Mouse (Mus musculus) forebrain, embryonic 10.5 days (tissue): ENCODE measurements around the gene Herc4. TPM values are rescaled to one million over a fixed set of nuclear protein-coding genes. Genes with fewer than 3 reads are reported as not detected.

ENCODE experiments used
- DNase-seq: peaks from one replicate; pipeline ENCODE4 v3.0.0-alpha.2; 2017; ENCODE audit warnings: low spot score; ENCODE audit errors: extremely low spot score
- H3K27ac ChIP-seq: fragments of 300-500 bp; sonication (generic); 2 replicates; pipeline ENCODE4 v1.5.1; 2016; ENCODE audit warnings: mild to moderate bottlenecking
- H3K27me3 ChIP-seq: fragments of 300-500 bp; sonication (generic); 2 replicates; pipeline ENCODE4 v1.6.1; 2016; ENCODE audit warnings: mild to moderate bottlenecking; ENCODE audit not compliant: poor library complexity, severe bottlenecking
- H3K36me3 ChIP-seq: fragments of 300-500 bp; sonication (generic); replicated peaks from 2 replicates; pipeline ENCODE4 v1.6.1; 2016; ENCODE audit warnings: mild to moderate bottlenecking, moderate library complexity
- H3K4me1 ChIP-seq: fragments of 300-500 bp; sonication (generic); 2 replicates; pipeline ENCODE4 v1.6.1; 2016
- H3K4me3 ChIP-seq: fragments of 300-500 bp; sonication (generic); 2 replicates; pipeline ENCODE4 v1.5.1; 2016; ENCODE audit warnings: mild to moderate bottlenecking, moderate library complexity
- H3K9me3 ChIP-seq: fragments of 300-500 bp; sonication (generic); 2 replicates; pipeline ENCODE4 v1.6.1; 2016; ENCODE audit warnings: mild to moderate bottlenecking, moderate library complexity
- WGBS: fragments of 180-500 bp; shearing (Covaris S2); methylation state at CpG from one replicate; pipeline ENCODE4 v1.1.7; 2016; 5-methylcytosine and 5-hydroxymethylcytosine counted together
- polyA plus RNA-seq: library from polyadenylated mRNA; unstranded; fragments of >200 nt; fragmentation: Nextera tagmentation; extraction: Ambion mirVana; gene quantifications from 2 replicates; pipeline ENCODE4 v1.2.1, GENCODE M21; 2016

Herc4 gene
- polyA plus RNA-seq, 1 experiment from 2014 or later, result 54.0 TPM

DNA sequence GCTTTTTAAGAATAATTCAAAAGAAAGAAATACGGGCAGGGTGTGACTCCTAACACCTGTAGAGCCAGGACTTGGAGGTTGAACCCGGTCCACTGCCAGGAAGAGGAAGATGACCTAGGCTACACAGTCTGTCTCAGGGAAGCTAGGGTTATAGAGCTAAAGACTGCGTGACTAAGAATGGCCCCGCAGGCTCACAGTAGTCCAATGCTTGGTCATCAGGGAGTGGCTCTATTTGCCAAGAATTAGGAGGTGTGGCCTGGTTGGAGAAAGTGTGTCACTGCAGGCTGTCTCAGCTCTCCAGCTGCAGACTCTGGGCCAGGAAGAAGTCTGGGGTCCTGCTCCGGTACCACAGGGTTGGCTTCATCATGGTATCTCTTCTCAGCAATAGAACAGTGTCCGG lies 6.9 kb upstream of the Herc4 start:
- DNase-seq, result no peak
- Histone ChIP-seq H3K27ac (no peak overlapping the region), H3K4me1 (no peaks in the 10 kb centered on the region), H3K36me3 (no peaks in the 10 kb centered on the region), H3K4me3 (no peak overlapping the region), H3K27me3 (no peaks in the 10 kb centered on the region), H3K9me3 (no peaks in the 10 kb centered on the region)
- 91% methylated on average over 6 of the region's 6 CpGs for WGBS

DNA sequence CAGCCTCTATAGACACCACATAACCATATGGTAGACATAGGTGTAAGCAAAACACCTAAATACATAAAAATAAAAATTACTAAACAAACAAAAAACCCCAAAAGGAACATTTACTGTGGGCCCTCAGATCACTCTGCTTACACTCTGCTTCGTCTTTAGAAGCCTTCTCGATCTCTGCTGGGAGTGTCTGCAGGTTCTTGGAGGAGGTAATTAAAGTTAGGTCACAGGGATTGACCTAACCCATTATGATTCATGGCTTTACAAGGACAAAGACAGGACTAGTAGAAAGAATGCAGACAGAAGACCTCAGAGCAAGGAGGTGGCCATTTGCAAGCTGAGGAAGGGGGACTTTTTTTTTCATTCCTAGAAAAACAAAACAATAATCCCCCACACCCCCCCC lies 6.4 kb upstream of the Herc4 start:
- no peaks in the 10 kb centered on the region for H3K9me3 ChIP-seq
- no peaks in the 10 kb centered on the region for H3K27me3 ChIP-seq
- no peaks in the 10 kb centered on the region for H3K36me3 ChIP-seq
- DNase-seq, result no peak
- no peak overlapping the region for H3K27ac ChIP-seq
- no peaks in the 10 kb centered on the region for H3K4me1 ChIP-seq
- no peak overlapping the region for H3K4me3 ChIP-seq
- WGBS, result 68% methylated on average over 2 of the region's 2 CpGs

DNA sequence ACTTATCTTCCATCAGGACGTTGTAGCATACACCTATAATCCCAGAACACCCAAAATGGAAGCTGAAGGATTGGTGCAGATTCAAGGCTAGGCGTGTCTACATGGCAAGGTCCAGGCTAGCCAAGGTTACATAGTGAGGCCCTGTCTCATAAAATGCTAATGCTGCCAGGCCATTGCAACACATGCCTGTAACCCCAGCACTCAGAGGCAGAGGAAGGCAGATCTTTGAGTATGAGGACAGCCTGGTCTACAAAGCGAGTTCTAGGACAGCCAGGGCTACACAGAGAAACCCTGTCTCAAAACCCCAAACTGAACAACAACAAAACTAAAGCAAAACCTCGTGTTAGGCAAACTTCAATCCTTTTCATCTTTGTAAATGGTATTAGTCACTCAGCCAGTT lies 5.5 kb upstream of the Herc4 start:
- H3K27ac ChIP-seq, result no peak overlapping the region
- H3K27me3 ChIP-seq, result no peaks in the 10 kb centered on the region
- H3K36me3 ChIP-seq, result no peaks in the 10 kb centered on the region
- DNase-seq, result no peak
- H3K9me3 ChIP-seq, result no peaks in the 10 kb centered on the region
- H3K4me1 ChIP-seq, result peaks cover 9% of the 10 kb centered on the region
- H3K4me3 ChIP-seq, result no peak overlapping the region
- 83% methylated on average over 4 of the region's 4 CpGs for WGBS

DNA sequence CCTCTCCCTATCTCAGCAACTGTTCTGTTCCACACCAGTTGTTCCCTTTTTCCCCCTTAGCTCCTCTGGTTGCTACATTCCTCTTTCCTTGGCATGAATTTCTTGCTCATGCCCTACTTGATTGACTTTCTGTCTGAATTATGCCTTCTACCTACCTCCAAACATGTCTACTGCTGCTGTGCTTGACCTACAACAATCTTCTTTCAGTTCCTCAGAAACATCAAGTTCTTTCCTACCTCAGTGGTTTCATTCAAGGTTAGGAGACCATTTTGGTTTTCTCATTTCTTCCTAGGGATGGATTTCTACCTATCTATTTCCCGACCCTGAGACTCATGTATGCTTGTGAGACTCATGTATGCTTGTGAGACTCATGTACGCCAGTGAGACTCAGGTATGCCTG lies 3.8 kb upstream of the Herc4 start:
- no peak overlapping the region for H3K4me3 ChIP-seq
- WGBS, result 80% methylated on average over 2 of the region's 2 CpGs
- DNase-seq, result no peak
- no peaks in the 10 kb centered on the region for H3K27me3 ChIP-seq
- H3K4me1 ChIP-seq, result peaks cover 12% of the 10 kb centered on the region
- H3K27ac ChIP-seq, result no peak overlapping the region
- H3K9me3 ChIP-seq, result no peaks in the 10 kb centered on the region
- no peaks in the 10 kb centered on the region for H3K36me3 ChIP-seq

DNA sequence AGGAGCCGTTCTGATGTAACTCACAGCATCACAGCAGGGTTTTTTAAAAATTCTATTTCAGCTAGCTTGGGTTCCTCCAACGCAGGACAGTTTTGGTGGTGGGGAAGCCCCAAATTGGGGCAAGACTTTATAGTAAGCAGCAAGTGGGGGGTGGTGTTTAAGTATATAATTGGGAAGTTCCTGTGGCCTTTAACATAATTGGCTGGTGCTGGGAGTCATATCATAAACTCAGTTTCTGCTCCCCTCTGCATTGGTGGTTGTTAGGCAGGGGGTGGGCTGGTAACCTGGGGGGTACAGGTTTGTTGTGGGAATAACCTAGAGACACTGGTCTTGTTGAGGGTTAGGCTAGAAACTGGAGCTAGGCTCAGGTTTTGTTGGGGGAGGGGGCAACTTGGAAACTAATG lies 2.7 kb upstream of the Herc4 start:
- Histone ChIP-seq H3K4me1 (peaks cover 13% of the 10 kb centered on the region), H3K36me3 (peaks cover 5% of the 10 kb centered on the region), H3K27ac (no peak overlapping the region), H3K27me3 (no peaks in the 10 kb centered on the region), H3K9me3 (no peaks in the 10 kb centered on the region), H3K4me3 (no peak overlapping the region)
- no peak for DNase-seq
- 76% methylated on average over 2 of the region's 2 CpGs for WGBS

DNA sequence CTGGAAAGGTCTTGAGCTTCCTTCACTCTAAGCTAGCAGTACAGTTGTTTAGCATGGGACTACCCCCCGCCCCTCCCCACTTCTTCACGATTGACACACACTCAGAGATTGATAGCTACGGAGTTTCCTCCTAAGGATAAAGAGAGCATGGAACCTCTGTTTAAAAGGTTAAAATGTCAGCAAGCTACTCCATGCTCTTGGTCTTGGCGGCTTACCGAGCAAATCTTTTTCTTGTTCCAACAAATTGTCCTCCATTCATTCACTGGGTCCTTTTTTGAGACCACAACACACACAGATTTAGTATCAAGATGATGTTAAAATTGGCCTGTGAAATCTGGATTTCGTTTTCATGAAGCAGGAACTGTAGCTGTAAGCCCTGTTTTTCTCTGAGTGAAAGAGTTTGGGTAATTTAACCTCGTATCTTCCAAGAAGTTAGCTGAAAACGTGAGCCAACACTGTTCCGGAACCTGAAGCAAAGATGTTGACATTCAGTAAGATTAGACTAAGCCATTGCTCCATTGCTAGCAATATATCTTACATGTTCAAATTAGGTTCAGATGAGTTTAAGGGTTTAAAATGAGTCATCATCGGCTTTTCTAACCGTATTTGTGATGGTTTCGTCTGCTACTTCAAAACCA lies 693 bp upstream of the Herc4 start:
- H3K9me3 ChIP-seq, result no peaks in the 10 kb centered on the region
- peaks cover 13% of the 10 kb centered on the region for H3K4me1 ChIP-seq
- 36% methylated on average over 12 of the region's 12 CpGs for WGBS
- H3K36me3 ChIP-seq, result peaks cover 22% of the 10 kb centered on the region
- H3K27ac ChIP-seq, result peak overlapping the region; percentile 96; the same call in 1 of the 2 replicates
- peak overlapping the region; percentile 96 for H3K4me3 ChIP-seq
- H3K27me3 ChIP-seq, result no peaks in the 10 kb centered on the region
- DNase-seq, result no peak

DNA sequence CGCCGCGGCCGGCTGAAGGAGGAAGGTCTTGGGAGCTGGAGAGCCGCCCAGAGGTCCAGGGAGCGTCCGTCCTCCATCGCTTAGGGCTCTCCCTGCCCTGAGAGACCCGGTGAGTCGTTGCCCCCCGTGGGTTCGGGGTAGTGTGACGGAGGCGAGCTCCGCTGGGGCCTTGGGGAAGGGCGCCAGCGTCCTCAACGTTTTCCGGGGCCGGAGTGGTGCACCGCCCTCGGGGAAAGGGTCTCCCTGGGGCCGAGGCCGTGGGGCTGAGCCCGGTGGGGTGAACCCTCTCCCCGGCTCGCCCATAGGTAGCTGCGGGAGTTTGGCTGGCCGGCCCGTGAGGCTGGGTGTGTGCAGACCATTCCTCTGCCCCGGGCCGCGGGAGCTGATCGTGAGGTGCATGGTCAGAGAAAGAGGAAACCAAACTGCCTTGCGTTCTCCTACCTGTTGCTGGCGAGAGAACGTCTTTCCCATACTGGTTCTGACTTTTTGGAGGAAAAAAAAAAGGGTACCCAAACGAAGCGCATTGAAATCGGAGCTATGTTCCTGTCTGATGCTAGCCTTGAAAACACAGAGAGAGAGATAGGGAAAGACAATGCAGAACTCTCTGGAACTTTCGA lies 553 bp downstream of the Herc4 start:
- under 1% methylated on average over 39 of the region's 41 CpGs for WGBS
- Histone ChIP-seq H3K27me3 (no peaks in the 10 kb centered on the region), H3K9me3 (no peaks in the 10 kb centered on the region), H3K27ac (peak overlapping the region; percentile 96), H3K4me1 (peaks cover 13% of the 10 kb centered on the region), H3K4me3 (peak overlapping the region; percentile 96), H3K36me3 (peaks cover 31% of the 10 kb centered on the region)
- no peak for DNase-seq

DNA sequence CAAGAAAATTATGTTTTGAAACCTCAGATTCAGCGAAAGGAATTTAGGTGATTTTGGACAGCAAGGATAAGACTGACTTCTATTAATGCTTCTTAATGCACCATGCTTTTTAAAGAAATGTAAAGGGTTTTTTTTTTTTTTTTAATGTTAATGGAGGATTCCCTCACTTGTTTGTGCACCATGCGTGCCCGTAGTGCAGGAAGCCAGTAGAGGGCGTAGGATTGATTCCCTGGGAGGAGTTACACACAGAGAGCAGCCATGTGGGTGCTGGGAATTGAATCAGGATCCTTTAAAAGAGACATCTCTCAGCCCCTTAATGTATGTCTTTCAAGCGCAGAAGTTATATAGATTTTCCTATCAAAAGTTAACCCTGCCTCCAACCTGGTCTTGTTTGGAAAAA lies 1.1 kb downstream of the Herc4 start:
- Histone ChIP-seq H3K4me3 (peak overlapping the region; percentile 96), H3K27ac (peak overlapping the region; percentile 96), H3K27me3 (no peaks in the 10 kb centered on the region), H3K36me3 (peaks cover 37% of the 10 kb centered on the region), H3K4me1 (peaks cover 13% of the 10 kb centered on the region), H3K9me3 (no peaks in the 10 kb centered on the region)
- WGBS, result 14% methylated on average over 5 of the region's 5 CpGs
- peak; percentile 21 for DNase-seq

DNA sequence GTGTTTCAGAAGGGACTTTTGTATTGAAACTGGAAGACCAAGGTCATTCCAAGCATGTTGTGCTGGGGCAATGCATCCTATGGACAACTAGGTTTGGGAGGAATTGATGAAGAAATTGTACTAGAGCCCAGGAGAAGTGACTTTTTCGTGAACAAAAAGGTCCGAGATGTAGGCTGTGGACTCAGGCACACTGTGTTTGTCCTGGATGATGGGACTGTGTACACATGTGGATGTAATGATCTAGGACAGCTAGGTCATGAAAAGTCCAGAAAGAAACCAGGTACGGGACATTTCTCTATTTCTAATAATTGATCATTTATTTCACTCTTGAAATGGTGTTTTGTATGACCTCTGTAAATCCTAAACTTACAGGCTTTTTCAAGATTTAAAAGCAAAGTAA lies 2.2 kb downstream of the Herc4 start:
- Histone ChIP-seq H3K27me3 (no peaks in the 10 kb centered on the region), H3K36me3 (peaks cover 48% of the 10 kb centered on the region), H3K9me3 (no peaks in the 10 kb centered on the region), H3K4me3 (no peak overlapping the region), H3K27ac (no peak overlapping the region), H3K4me1 (peaks cover 13% of the 10 kb centered on the region)
- DNase-seq, result no peak
- WGBS, result 91% methylated on average over 3 of the region's 3 CpGs

DNA sequence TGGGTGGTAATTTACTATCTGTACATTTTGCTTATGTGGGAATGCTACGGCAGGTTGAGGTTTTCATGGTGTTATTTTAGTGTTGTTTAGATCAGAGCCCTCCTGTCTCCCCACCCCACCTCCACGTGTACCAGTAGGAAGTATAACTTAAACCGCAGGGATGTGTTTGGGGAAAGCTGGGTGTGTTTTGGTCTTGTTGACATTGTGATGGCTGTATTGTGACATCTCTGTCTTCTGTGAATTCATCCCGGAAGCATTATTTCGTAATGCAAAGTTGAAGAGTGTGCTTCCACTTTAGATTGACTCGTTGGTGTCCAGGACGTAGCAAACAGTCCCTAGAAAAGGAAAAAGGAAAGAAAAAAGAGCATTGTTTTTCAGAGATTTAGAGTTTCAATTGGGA lies 3.8 kb downstream of the Herc4 start:
- Histone ChIP-seq H3K27me3 (no peaks in the 10 kb centered on the region), H3K4me1 (peaks cover 11% of the 10 kb centered on the region), H3K9me3 (no peaks in the 10 kb centered on the region), H3K36me3 (peaks cover 56% of the 10 kb centered on the region), H3K4me3 (no peak overlapping the region), H3K27ac (no peak overlapping the region)
- WGBS, result 93% methylated on average over 7 of the region's 7 CpGs
- DNase-seq, result no peak

DNA sequence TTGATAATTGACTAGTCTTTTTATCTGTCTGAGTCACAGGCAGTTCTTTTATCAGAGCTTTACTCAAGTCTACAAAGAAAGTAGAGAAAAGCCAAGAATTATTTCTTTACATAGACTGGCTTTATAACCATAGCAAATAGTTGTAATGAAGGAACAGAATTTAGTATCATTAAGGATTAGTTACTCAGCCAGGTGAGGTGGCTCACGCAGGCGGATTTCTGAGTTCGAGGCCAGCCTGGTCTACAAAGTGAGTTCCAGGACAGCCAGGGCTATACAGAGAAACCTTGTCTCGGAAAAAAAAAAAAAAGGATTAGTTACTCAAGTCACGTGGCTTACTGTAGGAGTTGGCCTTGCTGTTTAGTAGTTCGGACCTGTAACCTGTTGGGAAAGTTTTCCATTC lies 4.8 kb downstream of the Herc4 start:
- Histone ChIP-seq H3K27me3 (no peaks in the 10 kb centered on the region), H3K4me3 (no peak overlapping the region), H3K27ac (no peak overlapping the region), H3K9me3 (no peaks in the 10 kb centered on the region), H3K36me3 (peaks cover 66% of the 10 kb centered on the region), H3K4me1 (0 out of 2 replicates have a peak, but pooled peaks cover 3% of the 10 kb centered on the region)
- WGBS, result 97% methylated on average over 6 of the region's 6 CpGs
- no peak for DNase-seq

DNA sequence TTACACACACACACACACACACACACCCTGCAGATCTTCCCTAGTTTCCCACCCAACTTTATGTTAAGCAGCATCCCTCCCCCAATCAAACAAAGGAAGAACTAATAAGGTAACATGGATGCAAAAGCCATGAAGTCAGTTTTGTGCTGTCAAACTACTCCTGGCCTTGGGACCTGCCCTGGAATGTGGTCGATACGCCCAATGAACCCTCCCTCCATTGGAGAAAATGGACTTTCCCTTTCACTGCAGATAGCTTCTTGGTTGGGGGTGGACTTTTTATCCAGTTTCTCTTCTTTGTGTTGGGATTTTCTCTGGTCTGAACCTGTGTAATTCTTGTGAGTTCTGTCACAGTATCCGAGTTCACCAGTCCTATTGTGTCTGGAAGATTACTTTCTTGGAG lies 15.1 kb downstream of the Herc4 start:
- Histone ChIP-seq H3K36me3 (peaks cover 28% of the 10 kb centered on the region), H3K27me3 (no peaks in the 10 kb centered on the region), H3K9me3 (no peaks in the 10 kb centered on the region), H3K4me3 (no peak overlapping the region), H3K4me1 (no peaks in the 10 kb centered on the region), H3K27ac (no peak overlapping the region)
- 74% methylated on average over 3 of the region's 3 CpGs for WGBS
- no peak for DNase-seq

DNA sequence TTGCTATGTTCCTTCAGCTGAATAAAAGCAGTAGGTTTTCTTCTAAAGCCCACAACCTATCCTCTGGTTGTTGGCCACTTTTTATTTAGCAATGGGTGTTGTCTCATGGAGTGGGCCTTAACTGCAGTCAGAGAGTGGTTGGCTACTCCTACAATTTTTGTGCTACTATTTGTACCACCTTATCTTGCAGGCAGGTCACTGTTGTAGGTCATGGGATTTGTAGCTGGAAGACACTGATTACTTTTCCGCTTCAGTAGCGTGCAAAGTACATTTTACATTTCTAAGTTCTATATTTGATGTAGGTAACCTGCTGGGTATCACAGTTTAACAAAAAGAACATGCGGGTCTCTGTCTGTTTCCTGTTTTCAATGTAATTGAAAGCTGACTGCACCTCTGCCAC lies 15.7 kb downstream of the Herc4 start:
- Histone ChIP-seq H3K27me3 (no peaks in the 10 kb centered on the region), H3K36me3 (peaks cover 32% of the 10 kb centered on the region), H3K27ac (no peak overlapping the region), H3K4me3 (no peak overlapping the region), H3K4me1 (no peaks in the 10 kb centered on the region), H3K9me3 (no peaks in the 10 kb centered on the region)
- DNase-seq, result no peak
- 94% methylated on average over 3 of the region's 3 CpGs for WGBS
